Mouse (Mus musculus) c-Kit-positive CD71-positive TER-119-positive erythroid progenitor cells, embryonic 14.5 days (primary cell): ENCODE data around the gene Islr.

Experiments
- DNase-seq: peaks from one replicate; pipeline ENCODE4 v3.0.0-alpha.2; 2013; ENCODE audit warnings: low spot score

Islr gene

DNA sequence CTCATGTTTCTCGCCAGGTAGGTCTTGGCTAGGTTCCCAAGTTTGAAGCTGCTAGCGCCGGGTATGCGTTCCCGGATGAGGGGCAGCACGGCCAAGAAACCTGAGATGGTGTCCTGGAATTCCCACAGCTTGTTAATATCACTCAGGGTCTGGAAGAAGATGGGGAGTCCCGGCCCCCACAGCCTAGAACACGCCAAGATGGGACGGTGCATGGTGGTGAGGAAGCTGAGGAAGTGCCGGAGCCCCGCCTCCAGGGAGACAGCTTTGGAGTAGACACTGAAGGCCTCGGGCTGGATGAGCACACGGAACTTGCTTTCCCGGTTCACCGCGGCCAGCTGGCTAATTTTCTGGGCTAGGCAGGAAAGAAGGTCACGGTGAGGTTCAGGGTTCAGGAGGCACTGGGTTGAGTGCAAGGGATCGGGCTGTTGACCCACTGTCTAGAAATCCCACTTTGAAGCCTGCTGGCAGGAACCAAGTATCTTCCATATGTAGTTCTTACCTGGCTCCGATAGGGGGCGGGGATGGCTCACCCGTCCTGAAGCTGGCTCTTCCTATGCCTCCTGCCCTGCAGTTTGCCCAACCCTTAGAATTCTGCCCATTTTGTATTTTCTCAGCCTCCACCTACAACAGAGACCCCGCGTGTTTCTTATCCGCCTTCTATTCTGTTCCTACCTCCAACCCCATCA lies 16.3 kb upstream of the Islr start:
- no peak for DNase-seq

DNA sequence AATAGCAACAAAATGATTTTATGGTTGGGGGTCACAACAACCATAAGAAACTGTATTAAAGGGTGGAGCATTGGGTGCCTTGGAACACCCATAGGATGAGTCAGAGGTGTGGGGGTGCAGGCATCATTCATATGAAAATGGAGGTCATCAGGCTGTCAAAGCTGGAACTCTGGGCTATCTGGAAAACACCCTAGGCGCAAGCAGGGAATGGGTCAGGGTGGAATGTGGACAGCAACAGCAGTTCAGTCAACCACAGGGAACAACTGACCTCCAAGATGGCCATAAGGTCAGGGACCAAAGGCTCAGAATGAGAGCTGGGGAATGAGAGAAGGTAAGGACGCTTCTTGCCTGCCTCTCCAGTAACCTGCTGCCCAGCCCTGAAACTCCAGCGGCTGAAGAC lies 14.4 kb upstream of the Islr start:
- no peak for DNase-seq

DNA sequence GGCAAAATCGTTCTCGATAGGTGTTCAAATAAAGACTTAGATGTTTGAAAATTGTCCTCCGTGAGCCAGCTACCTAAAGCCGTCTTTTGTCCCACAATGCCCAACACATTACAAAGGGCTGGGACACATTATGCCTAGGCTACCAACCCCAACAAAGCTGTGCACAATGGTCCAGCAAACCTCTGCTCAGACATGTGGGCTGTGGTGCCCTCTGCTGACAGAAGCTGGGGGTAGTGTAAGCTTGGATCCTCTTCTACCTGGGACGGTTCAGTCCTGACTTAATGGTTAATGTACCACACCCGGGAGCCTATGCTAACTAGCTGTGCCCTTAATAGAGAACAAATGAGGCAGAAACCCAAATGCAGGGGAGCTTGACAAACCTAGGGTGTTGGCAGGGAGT lies 12.3 kb upstream of the Islr start:
- DNase-seq = no peak

DNA sequence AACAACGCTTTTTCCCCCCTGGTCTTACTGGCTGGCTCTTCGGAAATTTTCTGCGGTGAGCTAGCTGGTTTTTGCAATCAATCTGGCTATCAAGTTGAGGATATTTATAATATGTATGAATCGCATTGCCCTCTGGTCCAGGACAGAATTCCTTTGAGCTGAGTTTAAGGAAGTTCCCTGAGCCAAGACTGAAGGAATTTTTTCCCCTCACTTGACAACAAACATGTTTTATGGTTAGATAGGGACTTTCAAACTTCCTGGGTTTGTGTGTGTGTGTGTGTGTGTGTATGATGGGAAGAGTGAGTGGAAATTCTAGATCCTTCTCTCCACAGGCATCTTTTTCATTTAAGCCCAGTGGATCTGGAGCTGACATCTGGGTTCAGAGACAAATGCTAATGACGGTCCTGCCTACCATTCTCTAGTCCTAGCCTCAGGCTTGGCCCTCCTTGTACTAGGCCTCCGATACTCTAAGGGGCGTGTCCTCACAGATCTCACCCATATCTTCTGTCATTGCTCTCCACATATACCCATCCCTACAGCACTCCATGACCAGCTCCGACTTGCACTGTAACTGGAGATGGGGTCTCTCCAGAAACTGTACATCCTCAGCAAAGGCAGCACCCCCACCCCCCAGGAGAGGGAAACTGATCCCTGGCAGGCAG lies 10.5 kb upstream of the Islr start:
- peak; percentile 58 for DNase-seq

DNA sequence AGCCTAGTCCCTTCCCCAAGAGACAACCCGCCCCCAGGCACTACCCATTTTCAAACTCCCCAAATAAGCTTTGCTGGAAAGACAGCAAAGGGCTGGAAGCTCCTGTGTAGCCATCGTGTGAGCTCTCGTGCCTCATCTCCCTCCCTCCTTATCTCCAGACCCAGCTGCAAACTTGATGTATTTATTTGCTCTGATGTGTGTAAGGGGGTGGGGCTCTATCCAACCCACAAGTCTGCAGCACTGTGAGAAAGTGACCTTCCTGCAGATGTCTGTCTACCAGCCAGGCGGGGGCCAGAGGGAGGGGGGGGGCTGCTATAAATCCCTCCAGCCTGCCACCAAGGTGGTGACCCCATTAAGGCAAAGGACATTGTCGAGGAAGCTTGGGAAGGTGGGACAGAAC lies 9.8 kb upstream of the Islr start:
- DNase-seq = peak; percentile 85

DNA sequence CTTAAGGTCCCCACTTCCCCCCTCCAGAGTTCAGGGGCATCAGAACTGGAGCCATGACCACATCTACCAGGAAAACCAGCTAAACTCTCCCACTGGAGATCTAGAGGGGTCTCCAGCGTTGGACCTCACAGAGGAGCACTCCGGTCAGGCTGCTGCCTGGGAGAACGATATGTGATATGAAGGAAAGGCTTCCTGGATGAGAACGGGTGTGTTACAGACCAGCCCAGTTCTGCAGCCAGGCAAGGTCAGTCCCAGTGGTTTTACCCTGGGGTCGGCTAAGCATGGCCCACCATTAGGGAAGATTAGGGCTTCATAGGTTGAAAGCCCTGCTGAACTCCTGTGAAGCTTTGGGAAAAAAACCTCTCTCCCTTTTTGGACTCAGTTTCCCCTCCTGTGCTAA lies 9.3 kb upstream of the Islr start:
- DNase-seq = no peak

DNA sequence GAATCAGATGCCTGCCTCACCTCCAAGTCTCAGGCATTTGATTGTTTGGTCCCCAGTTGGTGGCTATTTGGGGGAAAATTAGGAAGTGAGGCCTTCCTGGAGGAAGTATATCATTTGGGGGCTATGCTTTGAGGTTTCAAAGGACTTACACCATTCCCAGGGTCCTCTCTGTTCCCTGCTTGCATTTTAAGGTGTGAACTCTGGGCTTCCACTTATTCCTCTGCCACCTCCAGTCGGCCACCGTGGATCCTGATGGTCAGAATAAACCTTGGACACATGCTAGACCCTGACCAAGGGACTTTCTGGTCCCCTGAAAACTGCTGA lies 6.2 kb upstream of the Islr start:
- no peak for DNase-seq

DNA sequence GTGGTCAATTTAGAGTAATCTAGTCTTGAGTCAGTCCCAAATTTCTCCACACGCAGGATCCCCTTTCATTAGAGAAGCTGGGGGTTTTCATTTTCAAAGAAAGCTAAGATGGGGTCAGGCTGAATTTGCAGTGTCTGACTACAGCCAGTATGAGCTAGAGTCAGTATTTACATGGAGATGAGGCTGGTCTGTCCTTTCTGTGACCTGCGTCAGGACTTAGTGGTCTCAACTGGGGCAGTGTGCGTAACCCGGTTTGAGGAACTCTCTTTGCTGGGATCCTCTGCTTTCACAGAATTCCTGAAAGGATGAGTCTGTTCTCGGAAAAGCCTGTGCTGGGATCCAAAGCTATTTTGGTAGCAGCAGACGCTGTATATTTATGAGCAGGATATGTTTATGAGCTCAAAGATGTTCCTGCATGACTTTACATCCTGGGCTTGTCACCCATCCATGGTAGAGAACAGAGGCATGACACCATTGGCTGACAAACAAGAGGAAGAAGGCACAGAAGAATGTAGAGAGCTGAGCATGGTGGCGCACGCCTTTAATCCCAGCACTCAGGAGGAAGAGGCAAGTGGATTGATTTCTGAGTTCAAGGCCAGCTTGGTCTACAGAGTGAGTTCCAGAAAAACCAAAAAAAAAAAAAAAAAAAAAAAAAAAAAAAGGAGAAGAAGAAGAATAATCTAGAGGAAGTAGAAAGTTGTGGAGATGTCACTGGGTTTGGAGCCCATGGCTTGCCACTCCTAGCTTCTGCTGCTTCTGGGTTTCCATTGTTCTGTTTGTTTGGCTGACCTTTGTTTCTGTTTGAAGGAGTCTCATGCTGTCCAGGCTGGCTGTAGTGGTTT lies 5.6 kb upstream of the Islr start:
- no peak for DNase-seq

DNA sequence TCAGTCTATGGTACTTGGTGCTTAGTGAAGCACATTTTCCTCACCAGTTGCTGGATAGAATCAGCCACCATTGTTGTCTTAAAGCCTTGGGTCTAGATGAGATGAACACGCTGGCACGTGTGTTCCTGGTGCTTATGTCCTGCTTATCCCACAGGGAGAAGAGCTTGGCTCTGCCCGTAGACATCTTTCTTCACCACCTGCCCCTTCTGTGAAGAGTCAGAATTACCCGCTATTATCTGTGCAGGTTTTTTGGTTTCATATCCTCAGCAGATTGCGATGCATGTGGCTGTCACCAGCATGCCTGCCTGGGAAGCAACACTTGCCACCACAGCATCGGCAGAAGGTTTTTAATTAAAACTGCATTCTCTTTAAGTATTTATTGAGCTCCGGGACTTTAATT lies 1.9 kb upstream of the Islr start:
- no peak for DNase-seq

DNA sequence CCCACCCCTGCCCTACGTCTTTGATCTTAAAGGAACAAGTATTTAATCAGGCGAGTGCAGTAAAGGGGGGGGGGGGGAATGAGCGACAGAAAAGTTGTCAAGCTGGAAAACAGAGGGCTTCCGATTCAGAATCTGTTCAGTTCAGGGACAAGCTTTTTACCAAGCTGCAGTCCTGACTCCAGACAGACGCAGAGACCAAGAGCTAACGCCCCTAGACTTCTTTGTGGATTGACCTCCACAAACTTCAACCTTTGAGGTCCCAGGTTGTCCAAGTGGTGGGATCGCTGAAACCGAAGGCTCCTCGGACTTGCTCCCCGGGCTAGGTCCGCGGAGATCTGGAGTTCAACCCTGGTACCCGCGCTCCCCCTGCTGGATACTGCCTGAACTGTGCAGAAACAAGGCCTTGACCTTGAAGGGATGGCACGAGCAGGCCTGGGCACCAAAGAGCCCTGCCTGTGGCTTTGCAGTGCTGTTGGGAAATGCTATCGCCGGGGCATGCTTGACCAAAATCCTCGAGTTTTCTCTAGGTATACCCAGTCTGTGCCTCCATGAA lies 418 bp upstream of the Islr start:
- peak; percentile 74 for DNase-seq

DNA sequence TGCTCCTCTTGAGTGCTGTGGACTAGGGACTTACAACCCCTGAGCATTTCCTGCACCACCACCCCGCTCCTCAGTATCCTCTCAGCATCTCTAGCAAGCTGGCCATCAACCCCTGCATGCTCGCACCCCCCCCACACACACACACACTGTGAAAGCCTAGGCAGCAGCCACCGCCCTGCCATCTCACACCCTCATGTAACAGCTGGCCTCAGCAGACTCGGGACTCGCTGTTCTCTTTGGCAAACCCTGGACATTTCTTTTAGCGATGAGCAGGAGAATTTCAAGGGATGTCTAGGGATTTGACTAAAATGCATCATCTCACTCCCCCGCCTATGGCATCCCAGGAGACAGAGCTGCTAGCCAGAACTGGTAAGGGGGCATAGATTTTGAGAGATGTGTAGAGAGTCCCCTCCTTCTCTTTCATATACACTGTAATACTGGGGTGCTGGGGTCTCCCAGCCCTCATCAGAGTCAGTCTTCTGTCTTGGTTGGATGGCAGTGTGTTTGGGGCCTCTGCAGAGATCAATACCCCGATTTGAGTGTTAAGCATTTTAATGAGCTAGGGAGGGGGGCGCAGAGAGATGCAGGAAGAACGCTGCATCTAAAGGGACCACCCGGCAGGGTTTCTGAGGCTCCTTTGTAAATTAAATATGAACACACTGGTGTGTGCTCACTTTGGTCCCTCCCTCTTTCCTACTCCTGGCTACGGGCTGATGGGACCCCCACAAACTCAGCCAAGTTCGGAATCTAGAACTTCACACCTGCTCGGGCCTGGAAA lies 1.2 kb downstream of the Islr start:
- no peak for DNase-seq

DNA sequence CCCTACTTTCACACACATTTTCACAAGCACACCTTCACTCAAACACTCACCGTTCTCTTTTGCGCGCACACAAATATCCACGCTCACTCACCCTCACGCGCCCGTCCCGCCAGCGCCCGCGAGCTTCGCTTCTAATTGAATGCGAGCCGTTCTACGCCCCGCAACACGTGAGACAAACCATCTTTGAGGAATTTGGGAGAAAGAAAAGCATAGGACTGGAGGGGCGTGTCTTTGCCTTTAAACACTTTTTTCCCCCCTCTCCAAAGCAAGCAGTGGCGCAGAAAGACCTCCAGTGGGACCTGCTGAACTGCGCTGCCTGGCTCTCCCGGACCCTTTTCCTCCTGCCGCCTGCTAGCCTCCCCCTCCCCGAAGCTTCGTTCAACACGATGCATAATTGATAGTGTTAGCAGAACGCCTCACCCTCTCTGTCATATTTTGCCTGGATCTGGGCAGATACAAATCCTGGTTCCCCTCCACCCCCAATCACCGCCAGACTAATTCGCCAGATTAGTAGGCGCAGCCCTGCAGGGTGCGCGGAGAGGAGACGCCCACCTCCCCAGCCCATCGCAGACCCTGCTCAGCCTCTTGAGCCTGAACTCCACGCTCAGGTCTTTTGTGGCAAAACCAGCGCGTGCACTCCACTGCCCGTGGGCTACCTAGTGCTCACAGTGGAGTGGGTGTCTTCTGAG lies 2.1 kb downstream of the Islr start:
- no peak for DNase-seq

DNA sequence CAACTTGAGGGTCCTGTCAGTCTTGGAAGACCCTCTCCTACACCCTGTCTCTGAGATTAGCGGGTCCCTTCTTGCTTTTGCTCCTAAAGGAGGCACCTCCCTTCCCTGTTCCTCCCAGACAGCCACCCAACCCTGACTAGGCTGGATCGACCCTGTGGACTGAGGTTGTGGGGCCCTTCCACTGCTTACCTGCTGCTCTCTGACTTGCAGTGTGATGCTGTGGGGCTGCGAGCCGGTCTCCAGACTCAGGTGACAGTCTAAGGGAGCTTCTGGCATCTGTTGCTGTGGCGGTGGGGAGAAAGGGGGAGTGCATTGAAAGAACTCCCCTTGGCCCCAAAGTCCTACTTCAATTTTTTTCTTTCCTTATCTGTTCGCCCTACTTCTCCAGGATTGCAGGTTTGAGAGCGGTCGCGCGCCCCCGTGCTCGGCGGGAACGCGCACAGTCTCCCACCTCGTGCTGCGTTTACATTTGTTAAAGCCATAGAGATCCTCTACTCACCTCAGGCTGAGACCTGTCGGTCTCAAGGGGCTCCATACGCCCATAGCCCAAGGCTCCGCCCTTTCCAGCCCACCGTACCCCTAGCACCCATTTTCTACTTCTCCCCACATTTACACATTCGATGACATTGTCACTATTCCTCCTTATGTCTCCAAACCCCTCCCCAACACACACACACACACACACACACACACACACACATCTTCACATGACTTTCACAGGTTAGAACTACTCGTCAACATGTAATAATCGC lies 2.8 kb downstream of the Islr start:
- no peak for DNase-seq

DNA sequence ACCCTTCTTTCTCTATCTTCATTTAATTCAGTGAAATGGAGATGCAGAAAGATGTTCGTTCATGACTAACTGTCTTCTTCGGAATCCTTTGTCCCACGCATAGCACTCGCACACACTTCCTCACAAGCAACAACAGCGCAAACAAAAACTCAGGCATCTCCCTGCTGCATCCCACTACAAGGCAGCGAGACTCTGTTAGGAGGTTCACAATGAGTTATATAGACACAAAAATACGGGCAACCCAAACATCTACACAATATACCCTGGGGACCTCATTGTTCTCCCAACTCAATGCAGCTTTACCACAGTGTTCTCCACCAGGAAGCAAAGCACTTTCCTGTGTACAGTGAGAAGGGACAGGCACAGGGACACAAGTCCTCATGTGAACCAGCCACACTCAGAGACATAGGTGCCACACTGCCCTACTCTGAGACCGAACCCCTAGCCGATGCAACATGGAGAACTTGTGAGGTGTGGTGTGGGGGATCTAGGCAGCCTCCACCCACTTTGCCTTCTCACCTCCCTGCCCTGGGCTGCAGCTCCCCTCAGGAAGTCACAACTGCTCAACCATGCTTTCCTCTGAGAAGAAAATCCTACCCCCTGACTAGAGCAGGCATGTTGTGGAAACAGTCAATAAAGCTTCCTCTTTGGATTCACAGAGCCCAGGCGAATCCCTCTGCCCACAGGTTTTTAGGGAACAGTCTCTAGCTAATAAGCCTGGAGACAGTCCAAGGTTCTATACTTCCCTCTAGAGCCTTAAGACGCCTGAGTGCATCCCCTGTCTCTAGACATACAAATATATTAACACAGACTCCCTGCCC lies 3.6 kb downstream of the Islr start:
- no peak for DNase-seq

DNA sequence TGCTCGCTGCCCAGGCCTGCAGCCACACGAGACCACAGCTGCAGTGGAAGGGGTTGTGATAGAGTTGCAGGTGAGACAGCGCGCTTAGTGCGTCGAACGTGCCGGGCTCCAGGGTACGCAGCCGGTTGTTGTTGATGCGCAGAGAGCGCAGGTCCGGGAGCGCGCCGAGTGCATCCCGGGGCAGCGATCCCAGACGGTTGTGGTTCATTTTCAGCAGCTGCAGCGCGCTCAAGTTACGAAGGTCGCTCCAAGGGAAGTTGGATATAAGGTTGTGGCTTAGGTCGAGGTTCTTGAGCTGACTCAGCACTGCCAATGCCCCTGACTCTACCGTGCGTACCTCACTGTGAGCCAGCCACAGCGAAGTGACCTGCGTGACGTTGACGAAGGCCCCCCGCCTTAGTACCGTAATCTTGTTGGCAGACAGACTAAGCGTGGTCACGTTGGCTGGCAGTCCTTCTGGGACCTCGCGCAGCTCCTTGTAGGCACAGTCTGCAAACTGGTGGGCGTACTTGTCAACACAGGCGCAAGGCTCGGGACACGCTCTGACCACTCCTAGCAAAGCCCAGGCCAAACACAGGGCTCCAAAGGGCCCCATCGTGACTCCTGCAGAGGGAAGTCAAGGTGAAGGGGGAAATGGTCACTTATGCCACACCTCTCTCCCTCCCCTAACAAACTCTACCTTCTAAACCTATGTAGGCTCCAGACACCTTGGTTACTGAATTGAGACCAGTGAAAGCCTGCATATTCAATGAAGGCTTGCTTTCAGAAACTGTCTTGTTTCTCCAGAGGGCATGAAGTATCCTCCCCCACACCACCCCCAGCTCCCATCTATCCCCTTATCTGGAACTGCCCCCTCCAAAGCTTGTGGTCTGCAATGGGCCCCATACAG lies 4.5 kb downstream of the Islr start:
- DNase-seq = no peak

DNA sequence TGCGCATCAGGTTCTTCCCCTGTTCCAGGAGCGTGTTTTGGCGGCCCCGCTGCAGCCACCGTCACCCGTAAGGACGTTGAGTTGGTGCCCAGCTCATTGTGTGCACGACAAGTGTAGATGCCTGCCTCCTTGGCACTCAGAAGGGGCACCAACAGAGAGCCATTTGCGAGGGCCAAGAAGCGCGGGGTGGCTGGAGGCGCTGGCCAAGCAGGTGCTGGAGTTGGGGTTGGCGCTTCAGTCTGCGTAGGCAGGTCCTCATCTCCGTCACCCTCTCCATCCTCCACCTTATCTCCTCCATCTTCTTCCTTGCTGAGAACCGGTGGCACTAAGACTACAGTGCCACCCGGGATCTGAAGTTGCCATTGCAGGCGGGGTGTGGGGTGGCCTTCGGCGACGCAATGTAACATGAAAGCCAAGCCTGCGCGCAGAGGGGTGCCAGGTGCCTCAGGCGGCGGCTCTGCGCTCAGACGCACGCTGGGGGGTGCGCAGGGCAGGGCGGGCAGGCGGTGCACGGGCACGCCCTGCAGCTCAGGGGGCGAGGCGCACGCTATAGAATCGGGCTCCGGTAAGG lies 5.2 kb downstream of the Islr start:
- no peak for DNase-seq

DNA sequence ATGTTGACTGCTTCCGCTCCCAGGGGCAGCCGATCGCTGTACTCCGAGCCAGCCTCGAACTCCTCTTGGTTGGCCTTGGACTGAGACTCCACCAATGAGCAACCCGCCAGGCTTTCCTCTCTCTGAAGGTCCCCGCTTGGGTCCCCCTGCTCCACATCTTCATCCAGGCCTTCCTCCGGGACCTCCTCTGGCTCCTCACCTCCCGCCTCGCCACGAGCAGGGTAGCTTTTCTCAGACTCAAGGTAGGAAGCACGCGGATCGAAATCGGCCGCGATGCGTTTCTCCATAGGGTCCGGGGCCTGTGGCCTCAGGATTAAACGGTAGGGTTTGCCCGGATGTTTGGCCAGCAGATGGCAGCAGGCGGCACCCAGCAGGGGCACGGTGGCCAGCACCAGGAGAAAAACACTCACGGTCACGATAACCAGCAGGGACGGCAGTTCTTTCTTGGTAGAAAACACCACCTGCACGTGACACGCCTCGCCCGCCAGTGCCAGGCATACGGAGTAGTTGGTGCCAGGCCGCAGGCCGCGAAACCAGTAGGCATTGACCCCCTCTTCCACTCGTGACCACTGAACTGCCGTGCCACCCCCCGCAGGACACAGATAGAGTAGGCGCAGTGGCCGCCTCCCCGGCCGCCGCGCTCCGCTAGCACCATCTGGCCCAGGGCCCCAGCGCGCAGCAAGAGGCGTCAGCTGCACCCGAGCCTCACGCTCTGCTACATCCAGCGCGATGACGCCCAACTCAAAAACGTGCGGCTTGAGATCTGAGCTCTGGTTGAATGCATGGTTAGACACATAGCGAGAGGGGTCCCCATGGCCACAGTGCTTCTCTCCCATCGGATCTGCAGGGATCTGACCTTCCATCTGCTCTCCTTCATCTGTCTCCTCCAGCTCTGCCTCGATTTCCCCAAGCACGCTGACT lies 6.1 kb downstream of the Islr start:
- no peak for DNase-seq
